8 mouse cellular contexts compared by ENCODE assay signal in genomic region chr1:91411631-91412285, GRCm38 (mm10). TPM values are rescaled to one million over a fixed set of nuclear protein-coding genes. Genes with fewer than 3 reads are reported as not detected.
DNase-seq lines count a peak whose midpoint lies in the region; ATAC-seq and TF ChIP-seq lines count a peak whose summit lies in the region.

No protein-coding gene starts in this region.

- TF ChIP-seq POLR2A in thymus, adult 2 months (IDR thresholded peaks at IDR 0.05; ENCODE audit: control insufficient read depth, extremely low read depth, insufficient read depth, low read length, poor library complexity), result no peak

- no peak overlapping the region for H3K9ac ChIP-seq in liver, embryonic 14.5 days (replicated peaks)

- H3K4me1 ChIP-seq in thymus, adult 2 months (replicated peaks; ENCODE audit: control insufficient read depth, insufficient read depth, low read length), result peaks cover 20% of the 10 kb centered on the region
- H3K4me1 ChIP-seq in liver, embryonic 14.5 days (replicated peaks; ENCODE audit: control insufficient read depth in 2 of 2, insufficient read depth in 2 of 2, low read length in 1 of 2), result no peaks in the 10 kb centered on the region; a peak in 1 of 4 replicates

- DNase-seq in cerebellum, postnatal 10 days, result peak; percentile 42 to 54
- DNase-seq in thymus, adult 2 months, result peak; percentile 12
- DNase-seq in thymus, postnatal 36 days, result no peak
- no peak for DNase-seq in liver, embryonic 14.5 days (ENCODE audit: low read depth in 3 of 3, low spot score in 3 of 3)
- no peak for DNase-seq in retina, embryonic 14.5 days (ENCODE audit: low spot score)
- DNase-seq in gastrocnemius, postnatal 10 days, result no peak

- ATAC-seq in cerebellum, adult (ENCODE audit: insufficient number of reproducible peaks, low FRiP score, low TSS enrichment), result no peak
- ATAC-seq in liver, embryonic 14.5 days (ENCODE audit: insufficient read depth), result no peak
- no peak for ATAC-seq in megakaryocyte-erythroid progenitor cell, adult 5-6 weeks (replicated peaks; ENCODE audit: low FRiP score, low TSS enrichment, poor library complexity, severe bottlenecking)

- peak overlapping the region; percentile 67 for H3K4me3 ChIP-seq in thymus, adult 2 months (ENCODE audit: control insufficient read depth, insufficient read depth, low read length)
- peak overlapping the region in 1 of 2 experiments; percentile 69; a peak in 2 of 4 replicates for H3K4me3 ChIP-seq in liver, embryonic 14.5 days (ENCODE audit: insufficient read depth in 1 of 2, low read depth in 2 of 2, low read length in 2 of 2)

- no peaks in the 10 kb centered on the region for H3K36me3 ChIP-seq in thymus, adult 2 months (ENCODE audit: control insufficient read depth, insufficient read depth, low read length)
- no peaks in the 10 kb centered on the region for H3K36me3 ChIP-seq in liver, embryonic 14.5 days (replicated peaks; ENCODE audit: control insufficient read depth, insufficient read depth, low read depth)

- no peaks in the 10 kb centered on the region for H3K9me3 ChIP-seq in liver, embryonic 14.5 days (ENCODE audit: control insufficient read depth, low read length)

- 88% methylated on average over 8 of the region's 8 CpGs for WGBS in thymus, adult 2 months
- WGBS in liver, embryonic 14.5 days (ENCODE audit: insufficient replicate concordance), result 58% methylated on average over 8 of the region's 8 CpGs

- no peak overlapping the region for H3K27ac ChIP-seq in thymus, adult 2 months (ENCODE audit: control insufficient read depth, insufficient read depth, low read length)
- no peak overlapping the region for H3K27ac ChIP-seq in liver, embryonic 14.5 days

- H3K4me2 ChIP-seq in liver, embryonic 14.5 days (ENCODE audit: low read depth), result peak overlapping the region; percentile 97

- no peak for TF ChIP-seq EP300 in liver, embryonic 14.5 days (IDR thresholded peaks at IDR 0.05; ENCODE audit: low read depth)

- no peak for TF ChIP-seq CTCF in thymus, adult 2 months (IDR thresholded peaks at IDR 0.05; ENCODE audit: borderline replicate concordance, control insufficient read depth, extremely low read depth, insufficient read depth, low read length, poor library complexity)
- no peak for TF ChIP-seq CTCF in liver, embryonic 14.5 days (IDR thresholded peaks at IDR 0.05; ENCODE audit: low read depth)

- H3K27me3 ChIP-seq in thymus, adult 2 months (ENCODE audit: control insufficient read depth, insufficient read depth, low read length), result no peaks in the 10 kb centered on the region
- H3K27me3 ChIP-seq in liver, embryonic 14.5 days (ENCODE audit: control insufficient read depth, insufficient read depth, low read length), result peaks cover 3% of the 10 kb centered on the region; the same call in 1 of the 2 replicates

RNA-seq across cellular contexts. Expression of gene Hes6, which starts 2.1 kb away (rescaled TPM):
- polyA plus RNA-seq in thymus, adult 2 months (2012; rRNA removed), result 200 and 203 TPM in 2 replicates
- 11.2 and 12.9 TPM in 2 replicates for polyA plus RNA-seq in liver, embryonic 14.5 days (2012; rRNA removed)
- polyA plus RNA-seq in liver, embryonic 14.5 days (2014; fragmentation: Nextera tagmentation; extraction: Ambion mirVana), result 14.5 and 15.1 TPM in 2 replicates
- 20.1 and 22.5 TPM in 2 replicates for total RNA-seq in megakaryocyte-erythroid progenitor cell, adult 5-6 weeks (2014; fragmentation: Nextera tagmentation)
- total RNA-seq in megakaryocyte-erythroid progenitor cell, adult 5-6 weeks (2017), result 13.8 and 17.3 TPM in 2 replicates
- 10 to 100 TPM; 19.8 to 21.4 TPM for total RNA-seq in gastrocnemius, postnatal 10 days (2021)

RNA-seq across cellular contexts. Expression of gene Ilkap, which starts 13.1 kb away (rescaled TPM):
- polyA plus RNA-seq in thymus, adult 2 months (2012; rRNA removed), result 90.3 and 104 TPM in 2 replicates
- polyA plus RNA-seq in liver, embryonic 14.5 days (2012; rRNA removed), result 30.9 and 46.0 TPM in 2 replicates
- 62.1 and 65.8 TPM in 2 replicates for polyA plus RNA-seq in liver, embryonic 14.5 days (2014; fragmentation: Nextera tagmentation; extraction: Ambion mirVana)
- total RNA-seq in megakaryocyte-erythroid progenitor cell, adult 5-6 weeks (2014; fragmentation: Nextera tagmentation), result 137 and 199 TPM in 2 replicates
- total RNA-seq in megakaryocyte-erythroid progenitor cell, adult 5-6 weeks (2017), result 163 and 170 TPM in 2 replicates
- total RNA-seq in gastrocnemius, postnatal 10 days (2021), result 10 to 100 TPM; 48.2 to 49.3 TPM

RNA-seq across cellular contexts. Expression of gene Erfe, which starts 45.5 kb away (rescaled TPM):
- polyA plus RNA-seq in thymus, adult 2 months (2012; rRNA removed), result 1.4 and 2.5 TPM in 2 replicates
- 2.2 and 2.7 TPM in 2 replicates for polyA plus RNA-seq in liver, embryonic 14.5 days (2012; rRNA removed)
- 2.3 and 2.4 TPM in 2 replicates for polyA plus RNA-seq in liver, embryonic 14.5 days (2014; fragmentation: Nextera tagmentation; extraction: Ambion mirVana)
- total RNA-seq in megakaryocyte-erythroid progenitor cell, adult 5-6 weeks (2014; fragmentation: Nextera tagmentation), result 2.0 and 2.3 TPM in 2 replicates
- 0.04 and 0.42 TPM in 2 replicates for total RNA-seq in megakaryocyte-erythroid progenitor cell, adult 5-6 weeks (2017)
- total RNA-seq in gastrocnemius, postnatal 10 days (2021), result 1 to 10 TPM; 1.1 to 1.3 TPM

RNA-seq across cellular contexts. Expression of gene Per2, which starts 47.4 kb away (rescaled TPM):
- 3.3 and 3.4 TPM in 2 replicates for polyA plus RNA-seq in thymus, adult 2 months (2012; rRNA removed)
- polyA plus RNA-seq in liver, embryonic 14.5 days (2012; rRNA removed), result 3.3 and 3.7 TPM in 2 replicates
- polyA plus RNA-seq in liver, embryonic 14.5 days (2014; fragmentation: Nextera tagmentation; extraction: Ambion mirVana), result 1.6 and 2.2 TPM in 2 replicates
- 9.5 and 11.7 TPM in 2 replicates for total RNA-seq in megakaryocyte-erythroid progenitor cell, adult 5-6 weeks (2014; fragmentation: Nextera tagmentation)
- total RNA-seq in megakaryocyte-erythroid progenitor cell, adult 5-6 weeks (2017), result 3.3 and 4.2 TPM in 2 replicates
- 1 to 10 TPM; 4.9 to 6.8 TPM for total RNA-seq in gastrocnemius, postnatal 10 days (2021)

Comparison
In these comparisons a context has a peak if more than half of its experiments do, and no peak if none do; other contexts are left out.
1. DNase-seq: peak in cerebellum, postnatal 10 days (2 of 2) and thymus, adult 2 months (single experiment); none in thymus, postnatal 36 days (0 of 2), liver, embryonic 14.5 days (0 of 3), retina, embryonic 14.5 days (single experiment) and gastrocnemius, postnatal 10 days (single experiment).